Mouse (Mus musculus): Measurements from ENCODE around the gene Clip2.
"Not testable (repeated sequence)": the region's sequence is repeated elsewhere in the genome, so short reads cannot be mapped to it uniquely, and the experiment has no call there.

The Clip2 gene

DNA sequence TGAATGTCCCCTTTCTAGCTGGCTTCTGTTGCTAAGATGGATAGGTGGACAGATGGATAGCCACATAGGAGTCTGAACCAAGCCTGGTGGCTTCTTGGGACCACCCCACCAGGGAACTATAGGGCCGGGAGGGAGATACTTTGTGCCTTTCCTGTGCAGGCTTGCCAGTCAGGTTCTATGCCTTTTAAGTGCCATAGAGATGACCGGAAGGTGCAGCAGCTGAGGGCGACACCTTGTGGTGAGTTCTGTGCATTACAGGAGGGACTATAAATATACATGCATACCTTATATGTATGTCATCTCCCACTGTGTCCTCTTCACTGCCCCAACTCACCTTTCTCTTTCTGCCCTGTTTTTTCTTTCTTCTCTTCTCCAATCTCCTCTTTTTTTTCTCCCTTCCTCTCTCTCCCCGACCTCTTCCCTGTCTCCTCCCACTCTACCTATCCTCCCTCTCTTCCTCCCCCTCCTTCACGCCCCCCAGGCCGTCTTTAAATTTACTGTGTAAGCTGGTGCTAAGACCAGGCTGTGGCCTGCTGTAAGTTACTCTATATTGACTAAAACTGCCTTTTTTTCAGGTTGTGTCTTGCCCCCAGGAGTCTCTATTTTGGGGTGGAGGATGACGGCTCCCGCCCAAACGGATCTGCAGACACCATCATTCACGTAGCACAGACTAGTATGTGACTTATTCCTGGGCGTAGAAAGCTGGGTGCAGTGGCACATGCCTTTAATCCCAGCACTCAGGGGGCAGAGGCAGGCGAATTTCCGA, 66.2 kb downstream of the Clip2 start:
- DNase-seq = peak; percentile 56

DNA sequence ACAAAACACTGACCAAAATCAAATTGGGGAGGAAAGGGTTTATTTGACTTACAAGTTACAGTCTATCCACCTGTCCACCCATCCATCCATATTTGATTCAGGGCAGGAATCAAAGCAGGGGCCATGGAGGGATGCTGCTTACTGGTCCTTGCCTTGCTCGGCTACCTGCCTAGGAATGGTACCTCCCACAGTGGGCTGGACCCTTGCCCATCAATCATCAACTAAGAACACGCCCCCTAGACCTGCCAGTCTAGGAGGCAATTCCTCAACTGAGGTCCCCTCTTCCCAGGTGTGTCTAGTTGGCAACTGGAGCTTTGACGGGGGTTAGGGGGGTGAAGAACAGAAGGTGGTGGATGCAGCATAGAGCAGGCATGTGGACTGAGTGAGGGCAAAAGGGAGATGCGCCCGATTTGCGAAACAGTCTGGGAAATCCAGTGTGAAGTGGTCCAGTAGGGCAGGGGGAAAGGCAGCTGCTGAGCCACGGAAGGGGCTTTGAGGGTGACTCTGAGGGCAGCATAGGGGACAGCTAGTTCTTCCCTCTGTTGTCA, 67.0 kb downstream of the Clip2 start:
- no peak for DNase-seq

GRCm38 (mm10) chr5:134483291-134483690, 68.9 kb downstream of the Clip2 start:
- DNase-seq = no peak

DNA sequence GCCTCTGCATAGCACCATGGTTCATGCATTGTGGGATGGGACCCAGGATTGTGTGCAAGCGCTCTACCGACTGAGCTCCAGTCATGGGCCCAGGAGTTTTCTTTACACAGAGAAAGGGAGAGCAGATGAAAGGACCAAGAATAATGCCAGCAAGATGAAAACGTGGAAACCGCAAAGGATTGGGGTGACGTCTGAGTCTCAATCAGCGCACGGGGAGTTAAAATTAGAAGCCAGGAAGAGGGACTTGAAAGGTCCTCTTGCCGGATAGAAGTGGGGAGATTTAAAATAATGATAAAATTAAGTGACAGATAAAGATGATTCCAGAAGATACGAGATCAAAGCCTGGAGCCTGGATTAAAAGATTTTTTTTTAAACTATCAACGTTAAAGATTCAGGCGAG, 69.9 kb downstream of the Clip2 start:
- DNase-seq = no peak

DNA sequence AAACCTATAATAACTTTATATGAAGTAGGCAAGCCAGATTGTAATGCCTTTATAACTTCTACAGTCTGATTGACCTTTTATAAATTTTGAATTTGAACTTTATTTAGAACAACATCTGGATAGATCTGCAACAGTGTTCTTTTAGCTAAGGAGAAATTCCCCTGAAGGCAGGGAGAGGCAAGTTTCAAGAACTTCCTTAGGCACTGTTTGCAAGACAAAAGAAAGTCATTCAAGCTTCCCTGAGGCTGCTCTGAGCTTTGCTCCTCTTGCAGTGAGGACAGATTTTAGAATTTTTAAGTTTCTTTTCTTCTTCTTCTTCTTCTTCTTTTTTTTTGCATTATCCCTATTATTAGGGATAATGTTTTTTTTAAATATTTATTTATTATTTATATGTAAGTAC, 73.3 kb downstream of the Clip2 start:
- not testable (repeated sequence) for DNase-seq

DNA sequence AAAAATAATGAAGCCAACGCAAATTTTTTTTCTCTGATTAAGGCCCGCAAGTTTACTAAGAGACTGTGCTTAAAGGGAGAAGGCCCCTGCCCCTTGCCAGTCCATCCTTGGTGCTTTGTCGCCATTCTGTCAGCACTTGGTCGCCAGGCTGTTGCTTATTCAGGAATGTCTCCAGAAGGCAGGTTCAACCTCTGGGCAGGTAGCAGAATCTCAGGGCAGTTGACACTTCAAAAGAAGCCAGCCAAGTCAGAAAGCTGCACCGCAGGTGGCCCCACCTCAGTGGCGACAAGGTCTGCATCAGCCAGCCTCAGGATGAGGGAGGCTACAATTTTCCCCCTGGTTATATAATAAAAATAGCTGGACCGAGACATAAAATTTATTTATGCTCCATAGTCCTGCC, 76.5 kb downstream of the Clip2 start:
- DNase-seq = not testable (repeated sequence)

DNA sequence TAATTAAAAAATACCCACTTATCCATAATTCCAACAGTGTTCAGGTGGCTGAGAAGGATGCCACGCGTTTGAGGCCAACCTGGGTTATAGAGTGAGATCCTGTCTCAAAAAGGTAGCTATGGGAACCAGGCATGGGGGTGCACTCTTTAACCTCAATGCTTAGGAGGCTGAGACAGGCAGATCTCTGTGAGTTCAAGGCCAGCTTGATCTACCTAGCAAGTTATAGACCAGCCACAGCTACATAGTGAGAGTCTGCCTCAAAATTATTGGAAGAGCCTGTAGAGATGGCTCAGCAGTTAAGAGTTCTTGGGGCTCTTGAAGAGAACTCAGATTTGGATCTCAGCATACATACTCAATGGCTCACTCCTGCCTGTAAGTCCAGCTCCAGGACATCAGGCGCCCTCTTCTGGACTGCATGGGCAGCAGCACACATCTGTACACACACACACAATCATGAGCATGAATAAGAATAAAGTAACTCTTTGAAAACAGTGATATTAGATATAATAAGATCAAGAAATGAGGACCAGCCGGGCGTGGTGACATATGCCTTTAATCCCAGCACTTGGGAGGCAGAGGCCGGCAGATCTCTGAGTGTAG, 77.1 kb downstream of the Clip2 start:
- DNase-seq = no peak

DNA sequence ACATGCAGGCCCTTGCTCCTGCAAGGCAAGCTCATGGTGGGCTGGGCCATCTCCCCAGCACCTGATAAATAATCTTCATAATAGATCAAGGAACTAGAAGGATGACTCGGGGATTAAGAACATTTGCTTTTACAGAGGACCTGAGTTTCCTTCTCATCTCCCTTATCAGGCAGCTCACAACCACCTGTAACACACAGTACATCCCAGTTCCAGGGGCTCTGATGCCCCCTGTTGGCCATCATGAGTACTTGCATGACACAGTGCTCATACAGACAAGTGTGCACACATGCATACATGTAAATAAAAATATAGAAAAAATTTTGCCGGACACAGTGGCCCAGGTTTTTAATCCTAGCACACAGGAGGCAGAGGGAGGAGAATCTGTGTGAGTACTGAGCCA, 78.3 kb downstream of the Clip2 start:
- DNase-seq = no peak

- no peak for DNase-seq
Observed at GRCm38 (mm10) chr5:134470538-134471169, 81.6 kb downstream of the Clip2 start.

- DNase-seq = no peak
Observed at GRCm38 (mm10) chr5:134469559-134470150, 82.6 kb downstream of the Clip2 start.

GRCm38 (mm10) chr5:134468158-134468765, 84.0 kb downstream of the Clip2 start:
- DNase-seq = peak; percentile 47

DNA sequence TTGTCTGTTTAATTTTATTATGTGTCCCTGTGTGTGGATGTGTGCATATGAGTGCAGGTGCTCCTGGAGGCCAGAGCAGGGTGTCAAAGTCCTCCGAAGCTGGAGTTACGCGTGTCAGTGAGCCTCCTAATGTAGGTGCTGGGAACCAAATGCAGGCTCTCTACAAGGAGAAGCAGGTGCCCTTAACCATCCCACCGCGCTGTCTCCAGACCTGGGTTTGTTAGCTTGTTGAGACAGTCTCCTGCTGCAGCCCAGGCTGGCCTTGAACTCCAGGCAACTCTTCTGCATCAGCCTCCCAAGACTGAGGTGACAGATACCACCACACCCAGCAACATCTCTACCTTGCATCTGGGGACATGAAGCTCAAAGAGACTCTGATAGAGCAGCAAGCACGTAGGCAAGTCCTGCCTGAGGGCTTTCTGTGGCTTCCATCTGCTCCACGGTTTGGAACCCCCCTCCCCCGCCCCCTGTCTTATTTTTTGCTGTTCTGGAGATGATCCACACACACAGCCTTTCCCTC, 85.1 kb downstream of the Clip2 start:
- DNase-seq = no peak

DNA sequence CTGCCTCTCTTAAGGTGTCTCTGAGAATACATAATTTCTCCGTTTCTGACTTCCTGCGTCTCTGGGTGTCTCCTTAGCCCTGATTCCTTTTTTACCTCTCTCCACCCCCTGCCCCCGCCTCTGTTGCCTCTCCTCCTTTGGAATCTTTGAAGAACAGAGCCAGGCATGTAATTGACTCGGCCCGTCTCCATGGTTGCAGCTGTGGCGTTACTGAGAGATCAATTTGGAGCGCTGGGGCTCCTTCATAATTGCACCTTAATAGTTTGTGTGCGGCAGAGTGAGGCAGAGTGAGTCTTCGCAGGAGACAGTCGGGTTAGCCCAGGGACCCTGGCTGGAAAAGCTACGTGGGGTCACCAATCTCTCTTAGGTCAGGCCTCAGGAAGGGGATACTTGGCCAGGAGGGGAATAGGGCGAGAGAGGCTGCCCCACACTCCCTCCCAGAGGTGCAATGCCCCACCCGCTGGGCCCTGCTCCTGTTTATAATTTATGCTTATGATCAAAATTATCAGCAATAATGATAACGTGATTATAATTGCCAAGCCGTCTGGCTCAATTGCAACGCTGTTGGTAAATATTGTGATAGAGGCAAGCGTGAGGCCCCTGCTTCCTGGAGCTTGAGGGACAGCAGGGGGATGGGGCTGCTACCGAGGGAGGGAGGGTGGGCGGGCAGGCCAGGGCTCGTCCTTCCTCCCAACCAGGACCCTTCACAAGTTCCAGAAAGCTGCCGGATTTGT, 85.8 kb downstream of the Clip2 start:
- DNase-seq = no peak

GRCm38 (mm10) chr5:134465197-134465596, 87.0 kb downstream of the Clip2 start:
- no peak for DNase-seq

GRCm38 (mm10) chr5:134464225-134464624, 88.0 kb downstream of the Clip2 start:
- DNase-seq = no peak

DNA sequence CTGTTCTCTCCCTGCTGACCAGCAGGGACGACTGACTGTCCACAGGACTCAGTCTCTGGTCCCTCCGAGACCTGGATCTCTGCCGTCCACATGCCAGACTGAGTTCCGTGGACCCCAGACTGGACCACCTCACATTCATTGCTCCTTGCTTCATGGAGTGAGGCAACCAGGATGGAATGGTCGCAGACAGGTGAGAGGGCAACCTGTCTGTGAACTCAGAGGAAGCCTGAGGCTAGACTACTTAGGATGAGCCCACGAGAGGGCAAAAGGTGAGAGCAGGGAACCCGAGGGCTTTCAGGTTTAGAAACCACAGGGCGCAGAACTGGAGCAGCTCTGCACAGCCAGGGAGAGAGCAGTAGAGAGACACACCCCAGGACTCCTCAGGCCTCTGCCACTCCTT, 89.5 kb downstream of the Clip2 start:
- DNase-seq = no peak

GRCm38 (mm10) chr5:134462316-134462715, 89.9 kb downstream of the Clip2 start:
- DNase-seq = no peak

DNA sequence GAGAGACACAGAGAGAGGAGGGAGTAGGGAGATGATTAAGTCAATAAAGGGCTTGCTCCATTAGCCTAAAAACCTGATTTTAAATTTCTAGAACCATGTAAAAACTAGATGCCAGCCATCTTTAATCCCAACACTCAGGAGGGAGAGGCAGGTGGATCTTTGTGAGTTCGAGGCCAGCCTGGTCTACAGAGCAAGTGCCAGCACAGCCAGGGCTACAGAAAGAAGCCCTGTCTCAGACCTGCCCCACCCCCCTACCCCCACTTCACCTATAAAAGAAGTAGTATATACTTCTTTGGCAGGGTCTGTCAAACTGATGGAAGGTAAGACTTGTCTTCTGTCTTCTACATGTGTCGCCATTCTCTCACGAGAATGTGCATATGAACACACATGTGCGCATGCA, 91.7 kb downstream of the Clip2 start:
- DNase-seq = no peak

DNA sequence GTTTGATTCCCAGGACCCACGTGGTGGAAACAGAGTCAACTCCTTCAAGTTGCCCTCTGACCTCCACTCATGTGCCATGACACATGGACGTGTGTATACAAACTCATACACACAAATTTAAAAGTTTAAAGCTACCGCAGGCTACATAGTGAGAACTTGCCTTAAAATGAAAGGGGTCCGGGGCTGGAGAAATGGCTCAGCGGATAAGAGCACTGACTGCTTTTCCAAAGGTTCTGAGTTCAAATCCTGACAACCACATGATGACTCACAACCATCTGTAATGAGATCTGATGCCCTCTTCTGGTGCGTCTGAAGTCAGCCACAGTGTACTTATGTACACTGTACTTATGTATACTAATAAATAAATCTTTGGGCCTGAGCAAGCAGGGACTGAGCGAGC, 93.1 kb downstream of the Clip2 start:
- no peak for DNase-seq

DNA sequence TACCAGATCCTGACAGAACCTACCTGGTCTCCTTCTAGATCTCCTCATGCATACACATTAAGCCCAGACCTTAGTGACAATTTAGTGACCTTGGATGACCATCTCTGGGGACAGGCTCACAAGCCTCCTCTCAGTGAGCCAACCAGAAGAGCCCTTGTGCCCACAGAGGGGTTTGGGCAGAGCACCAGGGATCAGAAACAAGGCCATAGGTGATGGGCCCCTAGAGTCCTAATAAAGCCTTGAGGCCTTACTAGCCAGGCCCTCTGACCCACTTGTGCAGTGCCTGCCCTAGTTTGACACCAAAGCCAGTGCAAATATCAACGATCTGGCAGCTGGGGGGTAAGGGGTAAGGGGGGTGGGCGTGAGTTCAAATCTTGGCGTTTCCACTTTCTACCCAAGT, 93.8 kb downstream of the Clip2 start:
- no peak for DNase-seq

DNA sequence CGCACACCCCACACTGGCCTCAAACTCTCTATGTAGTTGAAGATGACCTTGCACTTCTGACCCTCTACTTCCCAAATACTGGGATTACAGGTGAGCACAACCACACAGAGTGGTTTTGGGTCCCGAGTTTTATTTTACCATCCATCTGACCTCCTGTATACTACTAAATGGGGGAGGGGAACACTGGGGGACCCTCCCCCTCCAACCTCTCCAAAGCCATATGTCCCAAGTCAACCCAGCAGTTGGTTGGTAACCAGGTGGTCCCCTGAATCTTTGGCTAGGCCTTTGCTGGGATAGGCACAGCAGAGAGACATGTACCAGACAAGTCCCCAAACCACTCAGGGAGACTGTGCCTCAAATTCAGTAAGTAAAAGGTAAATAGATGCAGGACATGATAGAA, 94.9 kb downstream of the Clip2 start:
- DNase-seq = no peak

DNA sequence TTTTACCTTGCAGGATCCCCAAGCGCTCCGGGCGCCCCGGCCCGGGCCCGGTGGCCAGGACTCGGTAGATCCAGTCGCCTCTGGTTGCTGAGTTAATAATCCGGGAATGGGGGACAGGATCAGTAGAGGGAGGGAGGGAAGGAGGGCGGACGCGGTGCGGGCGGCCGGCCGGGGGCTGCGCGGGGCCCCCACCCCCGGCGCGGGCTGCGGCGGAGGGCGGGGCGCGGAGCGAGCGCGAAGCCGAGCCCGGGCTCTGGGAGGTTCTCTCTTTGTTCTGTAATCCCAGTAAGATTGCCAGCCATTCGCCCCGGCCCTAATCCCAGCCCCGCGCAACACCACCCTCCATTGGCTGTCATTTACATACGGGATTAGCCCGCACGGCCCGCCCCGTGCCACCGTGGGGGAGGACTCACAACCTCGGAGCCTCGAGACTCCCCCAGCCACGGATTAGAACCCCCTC, 95.7 kb downstream of the Clip2 start, which contains the start of gene Gtf2ird1:
Gene Gtf2ird1, minus strand, starts transcription at position 214 of the 460 bp plus-strand sequence.
- DNase-seq = peak; percentile 76

Data from right cerebral cortex, postnatal 25 days (tissue).